In the genomic region with DNA sequence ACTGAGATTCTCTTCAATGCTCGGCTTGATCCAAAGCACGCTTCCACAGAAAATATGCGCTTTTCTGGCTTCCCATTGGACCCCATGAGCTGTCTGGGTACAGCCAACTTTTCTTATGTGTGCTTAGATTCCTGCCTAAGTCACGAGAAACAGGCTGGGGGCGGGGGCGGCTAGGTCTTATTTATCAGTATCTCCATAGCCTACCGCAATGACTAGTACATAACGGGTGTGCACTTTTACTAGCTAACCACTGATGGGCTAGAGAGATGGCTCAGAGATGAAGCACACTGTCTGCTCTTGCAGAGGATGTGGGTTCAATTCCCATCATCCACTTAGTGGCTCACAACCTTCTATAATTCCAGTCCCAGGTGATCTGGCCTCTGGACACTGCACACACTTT, we compare ENCODE assay signal across 31 mouse cellular contexts.
DNase-seq lines count a peak whose midpoint lies in the region; ATAC-seq and TF ChIP-seq lines count a peak whose summit lies in the region.
"Had no signal": no experiment of that assay in that cellular context is flagged by ENCODE, and none has a peak within 500 bp of the region (broad histone marks: within the 10 kb centered on the region; RNA-seq: fewer than 3 reads in every experiment).

No protein-coding gene starts in this region.

- H3K4me3 ChIP-seq in G1E (ENCODE audit: low read depth, low read length), result peak overlapping the region; percentile 54; the same call in 1 of the 2 replicates
- no peak overlapping the region for H3K4me3 ChIP-seq in MEL (ENCODE audit: control insufficient read depth in 1 of 2, insufficient read depth in 1 of 2, low read depth in 2 of 2, low read length in 2 of 2)
- H3K4me3 ChIP-seq: embryonic facial prominence, embryonic 10.5 days; embryonic facial prominence, embryonic 13.5 days; erythroblast, embryonic 14.5 days; forebrain, embryonic 10.5 days; forebrain, embryonic 13.5 days; gastrocnemius, adult 2 months; heart, embryonic 12.5 days; heart, embryonic 15.5 days; hindbrain, embryonic 10.5 days; hindbrain, embryonic 13.5 days; intestine, embryonic 15.5 days had no signal

- TF ChIP-seq POLR2A in MEL (IDR thresholded peaks at IDR 0.05; ENCODE audit: control insufficient read depth in 1 of 2, insufficient read depth in 1 of 2, low read depth in 1 of 2, low read length in 2 of 2, poor library complexity in 1 of 2), result no peak

- peak; percentile 24 to 67; a peak in 2 of 4 replicates for TF ChIP-seq EP300 in MEL (IDR thresholded peaks at IDR 0.05; ENCODE audit: low read depth in 1 of 2, low read length in 2 of 2)

- peaks cover 83% of the 10 kb centered on the region for H3K4me1 ChIP-seq in G1E (ENCODE audit: insufficient read depth, low read depth, low read length)
- no peaks in the 10 kb centered on the region for H3K4me1 ChIP-seq in MEL (ENCODE audit: control insufficient read depth in 1 of 2, insufficient read depth in 2 of 2, low read length in 2 of 2)
- H3K4me1 ChIP-seq: heart, embryonic 15.5 days had no signal

- no peak for TF ChIP-seq CTCF in G1E (IDR thresholded peaks at IDR 0.05; ENCODE audit: low read depth, low read length)
- no peak for TF ChIP-seq CTCF in MEL (IDR thresholded peaks at IDR 0.05 in 2 of 3, conservative IDR thresholded peaks at IDR 0.05 in 1 of 3; ENCODE audit: control insufficient read depth in 1 of 3, insufficient read depth in 1 of 3, low read depth in 2 of 3, low read length in 3 of 3, poor library complexity in 1 of 3, severe bottlenecking in 1 of 3)

- no peaks in the 10 kb centered on the region for H3K79me2 ChIP-seq in MEL (ENCODE audit: control insufficient read depth, insufficient read depth, low read length, poor library complexity)

- 0 out of 2 replicates have a peak, but pooled peaks cover 2% of the 10 kb centered on the region for H3K27me3 ChIP-seq in G1E (ENCODE audit: insufficient read depth, low read length)
- H3K27me3 ChIP-seq in MEL (ENCODE audit: control insufficient read depth in 1 of 2, insufficient read depth in 2 of 2, low read length in 2 of 2), result no peaks in the 10 kb centered on the region
- H3K27me3 ChIP-seq: forebrain, embryonic 13.5 days; heart, embryonic 12.5 days; heart, embryonic 15.5 days; hindbrain, embryonic 13.5 days; intestine, embryonic 15.5 days had no signal

- H3K9me3 ChIP-seq in G1E (replicated peaks) (no peaks in the 10 kb centered on the region), MEL (replicated peaks; ENCODE audit: insufficient read depth, low read length) (no peaks in the 10 kb centered on the region)
- H3K9me3 ChIP-seq: embryonic facial prominence, embryonic 10.5 days; embryonic facial prominence, embryonic 13.5 days; forebrain, embryonic 10.5 days; forebrain, embryonic 13.5 days; heart, embryonic 12.5 days; heart, embryonic 15.5 days; hindbrain, embryonic 10.5 days; hindbrain, embryonic 13.5 days; intestine, embryonic 15.5 days had no signal

- no peaks in the 10 kb centered on the region for H3K36me3 ChIP-seq in G1E (replicated peaks)
- no peaks in the 10 kb centered on the region for H3K36me3 ChIP-seq in MEL (ENCODE audit: control insufficient read depth in 1 of 2, insufficient read depth in 2 of 2, low read length in 2 of 2)
- H3K36me3 ChIP-seq: embryonic facial prominence, embryonic 10.5 days; embryonic facial prominence, embryonic 13.5 days; forebrain, embryonic 10.5 days; heart, embryonic 12.5 days; heart, embryonic 15.5 days; hindbrain, embryonic 10.5 days; hindbrain, embryonic 13.5 days; intestine, embryonic 15.5 days had no signal

- DNase-seq in G1E (ENCODE audit: low spot score), result peak; percentile 64
- DNase-seq in MEL (ENCODE audit: low read depth, low spot score), result peak; percentile 21
- no peak for DNase-seq in layer of hippocampus, postnatal 14 days (ENCODE audit: low spot score in 2 of 2)
- no peak for DNase-seq in frontal cortex, postnatal 36 days (ENCODE audit: low spot score in 2 of 2)
- DNase-seq: adrenal gland, adult 8-10 months; adrenal gland, postnatal 25 days; cerebellum, adult 11 months; cerebellum, adult 2 months; cerebellum, adult 9-11 months; cerebellum, postnatal 25 days; embryo, embryonic 11 days; gastrocnemius, adult 2 months; gastrocnemius, postnatal 14 days; heart, adult 18-20 months; heart, postnatal 10 days; heart, postnatal 36 days had no signal

- H3K27ac ChIP-seq in MEL (ENCODE audit: control insufficient read depth, low read depth, low read length), result no peak overlapping the region
- H3K27ac ChIP-seq: embryonic facial prominence, embryonic 10.5 days; embryonic facial prominence, embryonic 13.5 days; forebrain, embryonic 10.5 days; forebrain, embryonic 13.5 days; gastrocnemius, adult 2 months; heart, embryonic 15.5 days; hindbrain, embryonic 10.5 days; hindbrain, embryonic 13.5 days; intestine, embryonic 15.5 days had no signal

- TF ChIP-seq RAD21 in MEL (IDR thresholded peaks at IDR 0.05; ENCODE audit: low read depth, low read length), result no peak

- no peak overlapping the region for H3K9ac ChIP-seq in MEL (ENCODE audit: control insufficient read depth, low read depth, low read length, poor library complexity, severe bottlenecking)
- H3K9ac ChIP-seq: embryonic facial prominence, embryonic 13.5 days; forebrain, embryonic 13.5 days; heart, embryonic 12.5 days; heart, embryonic 15.5 days; hindbrain, embryonic 13.5 days; intestine, embryonic 15.5 days had no signal

- ATAC-seq in G1E (ENCODE audit: extremely low read depth, insufficient number of reproducible peaks, low FRiP score, poor library complexity, severe bottlenecking), result peak; percentile 81
- ATAC-seq in common myeloid progenitor, adult 5-6 weeks (replicated peaks; ENCODE audit: low read depth, poor library complexity, severe bottlenecking), result peak; percentile 58; the same call in 1 of the 2 replicates
- no peak for ATAC-seq in erythroid progenitor cell, adult 5-6 weeks (replicated peaks; ENCODE audit: low FRiP score, poor library complexity, severe bottlenecking)
- ATAC-seq: CD4-positive, CD25-positive, alpha-beta regulatory T cell, adult 4 months; forebrain, embryonic 13.5 days; forebrain, embryonic 16.5 days; hindbrain, embryonic 16.5 days; intestine, embryonic 15.5 days had no signal

TF ChIP-seq in MEL, 35 proteins besides CTCF, POLR2A, EP300 and RAD21:
- TF ChIP-seq MYB (IDR thresholded peaks at IDR 0.05; ENCODE audit: low read depth, low read length), result 0 out of 2 replicates have a peak, but pooled peaks have one; percentile 11
- TF ChIP-seq HCFC1 (IDR thresholded peaks at IDR 0.05; ENCODE audit: low read depth, low read length), result no peak
- TF ChIP-seq TAL1 (IDR thresholded peaks at IDR 0.05; ENCODE audit: low read length), result peak; percentile 29

Comparison
In these comparisons a context has a peak if more than half of its experiments do, and no peak if none do; other contexts are left out.
1. DNase-seq: peak in G1E (single experiment) and MEL (single experiment); none in layer of hippocampus, postnatal 14 days (0 of 2) and frontal cortex, postnatal 36 days (0 of 2).